Mouse (Mus musculus): Measurements from ENCODE around the gene Ube2cbp. TPM values are rescaled to one million over a fixed set of nuclear protein-coding genes. Genes with fewer than 3 reads are reported as not detected.

Ube2cbp gene
- polyA plus RNA-seq, 1 experiment from 2014 or later, result 5.9 TPM

DNA sequence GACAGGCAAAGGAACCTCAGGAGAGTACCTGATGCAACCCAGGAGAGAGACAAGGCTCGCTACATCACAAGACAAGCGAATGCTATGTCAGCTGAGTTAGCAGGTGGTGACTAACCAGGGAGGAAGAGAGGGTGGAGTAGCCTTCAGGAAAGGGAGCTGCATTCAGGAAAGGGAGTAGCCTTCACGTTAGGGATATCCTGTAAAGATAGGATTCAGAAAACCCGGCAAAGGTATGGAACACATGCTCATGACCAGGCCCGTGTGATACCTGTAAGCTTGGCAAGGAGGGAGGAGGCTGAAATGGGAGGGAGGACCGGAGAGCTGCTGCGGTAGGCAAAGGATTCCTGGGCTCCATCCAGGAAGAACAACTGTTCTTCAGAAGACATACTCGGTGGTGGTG lies 17.3 kb downstream of the Ube2cbp start:
- Histone ChIP-seq H3K9ac (ENCODE audit: low read depth, low read length) (no peak overlapping the region), H3K9me3 (ENCODE audit: control insufficient read depth, low read length) (no peaks in the 10 kb centered on the region), H3K4me1 (replicated peaks; ENCODE audit: control insufficient read depth, insufficient read depth, low read length) (no peaks in the 10 kb centered on the region; the same call in 1 of the 2 replicates), H3K4me2 (no peak overlapping the region), H3K36me3 (ENCODE audit: control insufficient read depth, insufficient read depth, low read length) (no peaks in the 10 kb centered on the region), H3K27me3 (replicated peaks; ENCODE audit: control insufficient read depth, insufficient read depth, low read length) (no peaks in the 10 kb centered on the region), H3K4me3 (ENCODE audit: low read depth, low read length) (no peak overlapping the region), H3K27ac (ENCODE audit: low read depth, low read length) (no peak overlapping the region)
- ATAC-seq (replicated peaks; ENCODE audit: low FRiP score) (no peak), DNase-seq (ENCODE audit: low spot score) (no peak)
- 78% methylated on average over 8 of the region's 8 CpGs for WGBS

DNA sequence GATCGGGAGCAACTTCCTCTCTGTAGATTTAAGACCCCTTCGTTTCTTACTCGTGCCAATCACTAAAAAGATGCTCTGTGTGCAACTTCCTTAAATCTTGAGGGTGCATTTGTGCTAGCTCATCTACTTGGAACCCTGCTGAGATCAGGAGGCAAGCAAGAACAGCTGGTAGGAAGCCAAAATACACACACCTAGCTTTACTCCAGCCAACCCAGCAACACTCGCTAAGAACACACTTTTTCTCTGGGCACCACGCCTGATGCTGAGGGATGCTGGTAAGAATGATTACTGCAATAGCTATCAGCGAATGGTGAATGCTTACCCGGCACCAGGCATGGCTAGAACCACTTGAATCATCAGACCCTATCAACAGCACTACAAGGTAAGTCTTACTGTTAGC lies 17.9 kb downstream of the Ube2cbp start:
- ATAC-seq (replicated peaks; ENCODE audit: low FRiP score), result no peak
- no peaks in the 10 kb centered on the region for H3K27me3 ChIP-seq (replicated peaks; ENCODE audit: control insufficient read depth, insufficient read depth, low read length)
- 81% methylated on average over 7 of the region's 7 CpGs for WGBS

DNA sequence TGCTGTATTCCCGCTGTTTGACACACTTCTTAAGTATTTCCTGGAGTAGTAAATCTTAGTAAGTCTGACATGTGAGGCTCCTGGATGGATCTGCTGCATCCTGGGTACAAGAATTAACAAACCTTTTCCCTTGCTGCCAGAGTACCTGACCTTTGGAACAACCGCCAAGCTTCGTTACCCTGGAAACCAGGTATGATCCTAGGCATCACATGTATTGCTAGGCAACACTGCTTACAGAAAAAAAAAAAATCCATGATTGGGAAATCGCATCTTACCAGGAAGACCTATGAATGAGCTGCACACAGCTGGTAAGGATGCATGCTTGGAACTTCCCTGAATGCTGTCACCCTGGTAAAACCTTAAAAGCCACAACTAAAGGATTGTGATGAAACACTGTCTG lies 22.5 kb downstream of the Ube2cbp start:
- H3K27me3 ChIP-seq (replicated peaks; ENCODE audit: control insufficient read depth, insufficient read depth, low read length), result no peaks in the 10 kb centered on the region
- no peak overlapping the region for H3K4me2 ChIP-seq
- no peaks in the 10 kb centered on the region for H3K4me1 ChIP-seq (replicated peaks; ENCODE audit: control insufficient read depth, insufficient read depth, low read length)
- no peak overlapping the region for H3K4me3 ChIP-seq (ENCODE audit: low read depth, low read length)
- H3K9ac ChIP-seq (ENCODE audit: low read depth, low read length), result no peak overlapping the region
- no peaks in the 10 kb centered on the region for H3K36me3 ChIP-seq (ENCODE audit: control insufficient read depth, insufficient read depth, low read length)
- no peak overlapping the region for H3K27ac ChIP-seq (ENCODE audit: low read depth, low read length)
- ATAC-seq (replicated peaks; ENCODE audit: low FRiP score) (no peak), DNase-seq (ENCODE audit: low spot score) (no peak)
- no peaks in the 10 kb centered on the region for H3K9me3 ChIP-seq (ENCODE audit: control insufficient read depth, low read length)
- WGBS, result 74% methylated on average over 4 of the region's 4 CpGs

More for the DNA sequence above, 17.9 kb downstream of the Ube2cbp start:
- H3K4me2 ChIP-seq, result no peak overlapping the region
- no peak overlapping the region for H3K4me3 ChIP-seq (ENCODE audit: low read depth, low read length)
- no peaks in the 10 kb centered on the region for H3K36me3 ChIP-seq (ENCODE audit: control insufficient read depth, insufficient read depth, low read length)
- no peaks in the 10 kb centered on the region for H3K9me3 ChIP-seq (ENCODE audit: control insufficient read depth, low read length)
- H3K4me1 ChIP-seq (replicated peaks; ENCODE audit: control insufficient read depth, insufficient read depth, low read length), result no peaks in the 10 kb centered on the region; the same call in 1 of the 2 replicates
- no peak overlapping the region for H3K27ac ChIP-seq (ENCODE audit: low read depth, low read length)
- DNase-seq (ENCODE audit: low spot score), result no peak
- H3K9ac ChIP-seq (ENCODE audit: low read depth, low read length), result no peak overlapping the region

DNA sequence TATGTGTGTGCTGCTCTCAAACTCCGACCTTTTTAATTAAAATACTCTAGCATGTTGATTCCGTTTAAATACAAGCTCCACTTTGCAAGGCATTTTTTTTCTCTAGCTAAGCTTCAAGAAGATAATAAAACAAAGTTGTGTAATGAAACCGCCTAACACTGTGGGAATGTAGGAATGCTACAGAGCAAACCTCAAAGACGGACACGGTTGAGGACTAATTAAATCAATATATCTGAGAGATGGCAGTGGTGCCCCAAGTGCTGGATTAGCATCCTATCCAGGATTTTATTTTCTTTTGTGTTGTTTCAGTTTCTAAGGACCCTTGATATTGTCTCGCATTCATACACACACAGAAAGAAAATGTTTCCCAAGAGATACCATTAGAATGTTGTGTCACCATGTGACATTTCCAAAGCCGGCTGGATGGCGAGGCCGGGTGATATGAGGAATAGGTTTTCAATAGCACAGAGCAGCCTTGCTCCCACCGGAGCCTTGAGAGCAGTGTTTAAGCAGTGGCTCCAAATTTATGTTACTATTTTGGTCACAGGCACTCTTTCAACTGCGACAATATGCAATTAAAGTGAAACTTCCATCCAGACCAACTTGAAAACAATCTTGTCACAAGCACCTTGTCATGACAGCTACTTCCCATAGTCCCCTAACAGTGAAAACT lies 26.3 kb downstream of the Ube2cbp start:
- ATAC-seq (replicated peaks; ENCODE audit: low FRiP score) (no peak), DNase-seq (ENCODE audit: low spot score) (no peak)
- Histone ChIP-seq H3K4me1 (replicated peaks; ENCODE audit: control insufficient read depth, insufficient read depth, low read length) (no peaks in the 10 kb centered on the region), H3K36me3 (ENCODE audit: control insufficient read depth, insufficient read depth, low read length) (no peaks in the 10 kb centered on the region), H3K27ac (ENCODE audit: low read depth, low read length) (no peak overlapping the region), H3K4me3 (ENCODE audit: low read depth, low read length) (no peak overlapping the region), H3K9ac (ENCODE audit: low read depth, low read length) (no peak overlapping the region), H3K27me3 (replicated peaks; ENCODE audit: control insufficient read depth, insufficient read depth, low read length) (no peaks in the 10 kb centered on the region), H3K4me2 (no peak overlapping the region), H3K9me3 (ENCODE audit: control insufficient read depth, low read length) (no peaks in the 10 kb centered on the region)
- 85% methylated on average over 11 of the region's 11 CpGs for whole genome bisulfite sequencing

DNA sequence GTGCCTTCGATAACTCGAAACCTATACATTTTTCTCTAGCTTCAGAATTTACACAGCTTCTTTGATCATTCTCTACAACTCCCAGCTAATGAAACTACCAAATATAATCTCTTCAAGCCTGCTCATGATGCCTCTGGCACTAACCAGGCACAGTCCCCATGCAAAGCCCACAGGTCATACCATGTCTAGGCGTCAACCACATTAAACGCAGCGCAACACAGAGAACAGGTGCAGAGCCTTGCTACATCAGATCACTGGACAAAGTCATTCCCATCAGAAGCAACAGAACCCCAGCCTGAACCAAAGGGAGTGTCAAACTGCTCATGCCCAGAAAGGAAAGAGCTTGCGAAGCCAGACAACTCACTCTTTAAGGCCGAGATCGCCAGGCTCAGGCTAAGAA lies 28.1 kb downstream of the Ube2cbp start:
- WGBS, result 92% methylated on average over 8 of the region's 8 CpGs
- H3K27me3 ChIP-seq (replicated peaks; ENCODE audit: control insufficient read depth, insufficient read depth, low read length), result no peaks in the 10 kb centered on the region
- H3K27ac ChIP-seq (ENCODE audit: low read depth, low read length), result no peak overlapping the region
- no peak for ATAC-seq (replicated peaks; ENCODE audit: low FRiP score)
- no peak overlapping the region for H3K4me2 ChIP-seq
- H3K4me1 ChIP-seq (replicated peaks; ENCODE audit: control insufficient read depth, insufficient read depth, low read length), result no peaks in the 10 kb centered on the region
- no peak for DNase-seq (ENCODE audit: low spot score)
- H3K9me3 ChIP-seq (ENCODE audit: control insufficient read depth, low read length), result no peaks in the 10 kb centered on the region
- H3K9ac ChIP-seq (ENCODE audit: low read depth, low read length), result no peak overlapping the region
- H3K36me3 ChIP-seq (ENCODE audit: control insufficient read depth, insufficient read depth, low read length), result no peaks in the 10 kb centered on the region
- H3K4me3 ChIP-seq (ENCODE audit: low read depth, low read length), result no peak overlapping the region

DNA sequence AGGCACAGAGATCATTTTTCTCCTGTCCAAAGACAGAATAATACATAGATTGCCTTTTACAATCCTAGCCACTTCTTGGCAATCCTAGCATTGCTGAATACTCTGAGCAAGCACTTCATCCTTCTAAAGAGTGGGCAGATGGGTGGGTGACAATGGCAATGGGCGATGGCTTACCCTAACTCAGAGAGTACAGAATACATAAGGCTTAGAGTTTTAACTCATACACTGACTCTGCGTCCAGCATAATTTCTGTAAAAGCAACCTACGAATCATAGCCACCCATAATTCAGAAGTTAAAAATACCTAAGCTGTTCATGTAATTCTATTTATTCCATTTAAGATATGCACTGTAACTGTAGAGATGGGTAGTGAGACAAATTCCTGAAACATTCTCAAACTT lies 29.2 kb downstream of the Ube2cbp start:
- Histone ChIP-seq H3K27me3 (replicated peaks; ENCODE audit: control insufficient read depth, insufficient read depth, low read length) (no peaks in the 10 kb centered on the region), H3K4me3 (ENCODE audit: low read depth, low read length) (no peak overlapping the region), H3K9me3 (ENCODE audit: control insufficient read depth, low read length) (no peaks in the 10 kb centered on the region), H3K9ac (ENCODE audit: low read depth, low read length) (no peak overlapping the region), H3K4me1 (replicated peaks; ENCODE audit: control insufficient read depth, insufficient read depth, low read length) (no peaks in the 10 kb centered on the region), H3K4me2 (no peak overlapping the region), H3K27ac (ENCODE audit: low read depth, low read length) (no peak overlapping the region), H3K36me3 (ENCODE audit: control insufficient read depth, insufficient read depth, low read length) (no peaks in the 10 kb centered on the region)
- WGBS, result 89% methylated on average over 3 of the region's 3 CpGs
- ATAC-seq (replicated peaks; ENCODE audit: low FRiP score) (no peak), DNase-seq (ENCODE audit: low spot score) (no peak)

DNA sequence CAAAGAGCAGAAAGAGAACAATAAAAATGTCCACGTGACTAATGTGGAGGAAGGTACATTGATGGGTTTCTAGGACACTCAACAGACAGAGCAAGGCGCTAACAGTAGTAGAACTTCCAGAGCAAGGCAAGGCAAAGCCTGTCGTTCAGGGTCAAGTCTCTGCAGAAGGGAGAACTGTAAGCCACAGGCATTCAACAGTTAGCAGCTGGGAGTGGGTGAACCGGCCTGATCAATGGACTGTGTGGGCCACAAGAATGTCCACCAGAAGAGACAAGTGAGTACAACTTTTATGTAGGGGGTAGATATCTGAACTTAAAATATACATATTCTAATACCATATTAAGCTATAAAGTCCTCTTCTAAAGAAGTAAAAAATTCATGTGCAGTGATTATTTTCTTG lies 41.4 kb downstream of the Ube2cbp start:
- Histone ChIP-seq H3K36me3 (ENCODE audit: control insufficient read depth, insufficient read depth, low read length) (no peaks in the 10 kb centered on the region), H3K27ac (ENCODE audit: low read depth, low read length) (no peak overlapping the region), H3K9me3 (ENCODE audit: control insufficient read depth, low read length) (no peaks in the 10 kb centered on the region), H3K27me3 (replicated peaks; ENCODE audit: control insufficient read depth, insufficient read depth, low read length) (no peaks in the 10 kb centered on the region), H3K4me3 (ENCODE audit: low read depth, low read length) (no peak overlapping the region), H3K4me2 (no peak overlapping the region), H3K4me1 (replicated peaks; ENCODE audit: control insufficient read depth, insufficient read depth, low read length) (no peaks in the 10 kb centered on the region), H3K9ac (ENCODE audit: low read depth, low read length) (no peak overlapping the region)
- ATAC-seq (replicated peaks; ENCODE audit: low FRiP score), result no peak
- 77% methylated on average over 4 of the region's 4 CpGs for WGBS
- no peak for DNase-seq (ENCODE audit: low spot score)

DNA sequence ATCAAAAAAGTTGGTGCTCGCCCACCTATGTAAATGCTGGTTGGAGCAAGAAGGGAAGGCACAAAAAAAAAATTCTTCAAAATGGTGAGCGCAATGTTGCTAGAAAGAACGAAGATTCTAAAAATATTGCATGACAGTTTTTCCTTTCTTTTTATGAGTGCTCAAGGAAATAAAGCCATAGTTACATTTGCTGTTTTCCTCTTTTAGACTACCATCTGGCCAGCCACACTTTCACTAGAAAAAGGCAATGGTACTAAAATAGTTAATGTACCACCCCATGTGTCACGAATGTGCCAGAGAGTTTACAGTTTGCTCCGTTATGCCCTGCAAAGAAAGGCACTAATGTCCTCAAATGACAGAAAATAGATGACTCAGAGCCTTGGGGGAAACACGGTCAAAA lies 45.4 kb downstream of the Ube2cbp start:
- Histone ChIP-seq H3K4me3 (ENCODE audit: low read depth, low read length) (no peak overlapping the region), H3K9ac (ENCODE audit: low read depth, low read length) (no peak overlapping the region), H3K36me3 (ENCODE audit: control insufficient read depth, insufficient read depth, low read length) (no peaks in the 10 kb centered on the region), H3K4me2 (no peak overlapping the region), H3K9me3 (ENCODE audit: control insufficient read depth, low read length) (no peaks in the 10 kb centered on the region), H3K4me1 (replicated peaks; ENCODE audit: control insufficient read depth, insufficient read depth, low read length) (no peaks in the 10 kb centered on the region), H3K27ac (ENCODE audit: low read depth, low read length) (no peak overlapping the region), H3K27me3 (replicated peaks; ENCODE audit: control insufficient read depth, insufficient read depth, low read length) (no peaks in the 10 kb centered on the region)
- WGBS, result 84% methylated on average over 6 of the region's 6 CpGs
- DNase-seq (ENCODE audit: low spot score) (no peak), ATAC-seq (replicated peaks; ENCODE audit: low FRiP score) (no peak)

DNA sequence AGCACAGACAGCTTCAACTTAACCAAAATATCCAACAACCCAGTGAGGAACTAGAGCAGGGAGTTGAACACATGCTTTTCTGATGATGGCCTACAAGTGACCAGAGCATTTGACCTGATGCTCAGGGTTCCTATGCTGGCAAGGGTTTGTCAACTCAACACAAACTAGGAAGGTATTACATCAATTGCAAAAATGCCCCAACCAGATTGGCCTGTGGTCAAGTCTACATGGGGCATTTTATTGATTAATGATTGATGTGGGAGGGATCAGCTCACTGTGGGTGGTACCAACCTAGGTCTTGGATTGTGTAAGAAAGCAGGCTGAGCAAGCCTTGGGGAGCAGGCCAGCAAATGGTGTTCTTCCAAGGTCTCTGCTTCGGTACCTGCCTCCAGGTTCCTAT lies 46.8 kb downstream of the Ube2cbp start:
- H3K36me3 ChIP-seq (ENCODE audit: control insufficient read depth, insufficient read depth, low read length), result no peaks in the 10 kb centered on the region
- no peaks in the 10 kb centered on the region for H3K9me3 ChIP-seq (ENCODE audit: control insufficient read depth, low read length)
- no peak overlapping the region for H3K4me3 ChIP-seq (ENCODE audit: low read depth, low read length)
- no peaks in the 10 kb centered on the region for H3K4me1 ChIP-seq (replicated peaks; ENCODE audit: control insufficient read depth, insufficient read depth, low read length)
- no peak for ATAC-seq (replicated peaks; ENCODE audit: low FRiP score)
- no peak overlapping the region for H3K9ac ChIP-seq (ENCODE audit: low read depth, low read length)
- H3K27me3 ChIP-seq (replicated peaks; ENCODE audit: control insufficient read depth, insufficient read depth, low read length), result no peaks in the 10 kb centered on the region
- H3K27ac ChIP-seq (ENCODE audit: low read depth, low read length), result no peak overlapping the region
- WGBS, result 95% methylated on average over 1 of the region's 1 CpGs
- no peak overlapping the region for H3K4me2 ChIP-seq
- DNase-seq (ENCODE audit: low spot score), result no peak

All from liver, embryonic 11.5 days (tissue).